Mouse (Mus musculus) stomach, embryonic 14.5 days (tissue): ENCODE measurements around the gene H2-T24. TPM values are rescaled to one million over a fixed set of nuclear protein-coding genes. Genes with fewer than 3 reads are reported as not detected.

Experiments used
- ATAC-seq: fragments of 200-750 bp; cut with Nextera tagmentation; 2 replicates; pipeline ENCODE4 v1.8.0; 2017; ENCODE audit warnings: low read depth, moderate TSS enrichment; ENCODE audit not compliant: insufficient number of reproducible peaks, insufficient read depth, low FRiP score
- H3K27ac ChIP-seq: fragments of 300-500 bp; sonication (generic); 2 replicates; pipeline ENCODE4 v1.5.1; 2014; ENCODE audit warnings: mild to moderate bottlenecking, low read length, moderate library complexity, mixed read lengths
- H3K27me3 ChIP-seq: fragments of 300-500 bp; sonication (generic); 2 replicates; pipeline ENCODE4 v1.6.1; 2014; ENCODE audit warnings: low read length, control low read depth, mixed read lengths; ENCODE audit not compliant: control insufficient read depth, insufficient read depth
- H3K36me3 ChIP-seq: fragments of 300-500 bp; sonication (generic); 2 replicates; pipeline ENCODE4 v1.6.1; 2014; ENCODE audit warnings: mild to moderate bottlenecking, control low read depth, low read length, moderate library complexity, mixed read lengths; ENCODE audit not compliant: control insufficient read depth, insufficient read depth
- H3K4me1 ChIP-seq: fragments of 300-500 bp; sonication (generic); 2 replicates; pipeline ENCODE4 v1.6.1; 2014; ENCODE audit warnings: low read length, control low read depth, mixed read lengths; ENCODE audit not compliant: control insufficient read depth, insufficient read depth
- H3K4me2 ChIP-seq: fragments of 300-500 bp; sonication (generic); replicated peaks from 2 replicates; pipeline ENCODE4 v1.6.1; 2014; ENCODE audit warnings: low read depth, low read length, control low read depth
- H3K4me3 ChIP-seq: fragments of 300-500 bp; sonication (generic); 2 replicates; pipeline ENCODE4 v1.5.1; 2014; ENCODE audit warnings: low read depth, low read length, control low read depth
- H3K9ac ChIP-seq: fragments of 300-500 bp; sonication (generic); replicated peaks from 2 replicates; pipeline ENCODE4 v1.6.1; 2014; ENCODE audit warnings: low read depth, mild to moderate bottlenecking, control low read depth, low read length, moderate library complexity, mixed read lengths
- H3K9me3 ChIP-seq: fragments of 300-500 bp; sonication (generic); 2 replicates; pipeline ENCODE4 v1.6.1; 2016; ENCODE audit warnings: low read depth, low read length, control low read depth; ENCODE audit not compliant: control insufficient read depth
- WGBS: fragments of 180-500 bp; shearing (Covaris S2); extraction: QIAGEN DNeasy Blood & Tissue Kit; methylation state at CpG from one replicate; pipeline ENCODE4 v1.1.7; 2014; 5-methylcytosine and 5-hydroxymethylcytosine counted together
- polyA plus RNA-seq: library from polyadenylated mRNA; unstranded; fragments of >200 nt; fragmentation: Nextera tagmentation; extraction: Ambion mirVana; gene quantifications from 2 replicates; pipeline ENCODE4 v1.2.1, GENCODE M21; 2014

Gene H2-T24
- polyA plus RNA-seq, 1 experiment from 2014 or later, result 5.3 TPM

- Histone ChIP-seq H3K4me3 (no peak overlapping the region), H3K36me3 (no peaks in the 10 kb centered on the region), H3K4me1 (peaks cover 6% of the 10 kb centered on the region; the same call in 1 of the 2 replicates), H3K9ac (no peak overlapping the region), H3K4me2 (no peak overlapping the region), H3K27me3 (no peaks in the 10 kb centered on the region), H3K9me3 (no peaks in the 10 kb centered on the region), H3K27ac (no peak overlapping the region)
- WGBS, result 86% methylated on average over 7 of the region's 7 CpGs
- ATAC-seq, result no peak
Measured at GRCm38 (mm10) chr17:36028879-36029619, 8.7 kb upstream of the H2-T24 start.

GRCm38 (mm10) chr17:36027663-36028062 lies 7.3 kb upstream of the H2-T24 start:
- WGBS, result 84% methylated on average over 4 of the region's 4 CpGs
- H3K27ac ChIP-seq, result no peak overlapping the region

GRCm38 (mm10) chr17:36025901-36026300 lies 5.5 kb upstream of the H2-T24 start:
- H3K9me3 ChIP-seq, result no peaks in the 10 kb centered on the region
- H3K27me3 ChIP-seq, result no peaks in the 10 kb centered on the region
- no peak overlapping the region for H3K4me2 ChIP-seq
- no peak overlapping the region for H3K4me3 ChIP-seq
- 45% methylated on average over 4 of the region's 4 CpGs for WGBS
- H3K27ac ChIP-seq, result no peak overlapping the region
- H3K4me1 ChIP-seq, result peaks cover 6% of the 10 kb centered on the region; the same call in 1 of the 2 replicates
- ATAC-seq, result no peak
- H3K36me3 ChIP-seq, result no peaks in the 10 kb centered on the region
- no peak overlapping the region for H3K9ac ChIP-seq

More at GRCm38 (mm10) chr17:36027663-36028062, 7.3 kb upstream of the H2-T24 start:
- no peak for ATAC-seq
- no peak overlapping the region for H3K4me2 ChIP-seq
- peaks cover 6% of the 10 kb centered on the region; the same call in 1 of the 2 replicates for H3K4me1 ChIP-seq
- H3K9me3 ChIP-seq, result no peaks in the 10 kb centered on the region
- H3K9ac ChIP-seq, result no peak overlapping the region
- no peaks in the 10 kb centered on the region for H3K36me3 ChIP-seq
- H3K27me3 ChIP-seq, result no peaks in the 10 kb centered on the region
- no peak overlapping the region for H3K4me3 ChIP-seq

GRCm38 (mm10) chr17:36025197-36025596 lies 4.8 kb upstream of the H2-T24 start:
- Histone ChIP-seq H3K36me3 (no peaks in the 10 kb centered on the region), H3K27me3 (no peaks in the 10 kb centered on the region), H3K4me2 (no peak overlapping the region), H3K4me1 (peaks cover 6% of the 10 kb centered on the region; the same call in 1 of the 2 replicates), H3K4me3 (no peak overlapping the region), H3K9ac (no peak overlapping the region), H3K9me3 (no peaks in the 10 kb centered on the region), H3K27ac (no peak overlapping the region)
- WGBS, result 62% methylated on average over 5 of the region's 5 CpGs
- ATAC-seq, result no peak

- H3K9me3 ChIP-seq, result no peaks in the 10 kb centered on the region
- H3K4me3 ChIP-seq, result no peak overlapping the region
- H3K4me1 ChIP-seq, result peaks cover 6% of the 10 kb centered on the region; the same call in 1 of the 2 replicates
- no peaks in the 10 kb centered on the region for H3K36me3 ChIP-seq
- ATAC-seq, result no peak
- WGBS, result 51% methylated on average over 9 of the region's 9 CpGs
- H3K4me2 ChIP-seq, result no peak overlapping the region
- no peak overlapping the region for H3K9ac ChIP-seq
- H3K27ac ChIP-seq, result peak overlapping the region; percentile 7; the same call in 1 of the 2 replicates
- H3K27me3 ChIP-seq, result no peaks in the 10 kb centered on the region
Measured at GRCm38 (mm10) chr17:36023710-36024654, 3.6 kb upstream of the H2-T24 start.

GRCm38 (mm10) chr17:36022922-36023321 lies 2.6 kb upstream of the H2-T24 start:
- Histone ChIP-seq H3K36me3 (no peaks in the 10 kb centered on the region), H3K4me1 (peaks cover 6% of the 10 kb centered on the region; the same call in 1 of the 2 replicates), H3K27ac (no peak overlapping the region), H3K9me3 (no peaks in the 10 kb centered on the region), H3K27me3 (no peaks in the 10 kb centered on the region), H3K4me2 (no peak overlapping the region), H3K9ac (no peak overlapping the region), H3K4me3 (no peak overlapping the region)
- no peak for ATAC-seq
- WGBS, result 90% methylated on average over 6 of the region's 6 CpGs

GRCm38 (mm10) chr17:36022098-36022497 lies 1.7 kb upstream of the H2-T24 start:
- Histone ChIP-seq H3K9me3 (no peaks in the 10 kb centered on the region), H3K36me3 (no peaks in the 10 kb centered on the region), H3K4me3 (no peak overlapping the region), H3K27me3 (no peaks in the 10 kb centered on the region), H3K9ac (no peak overlapping the region), H3K4me1 (peaks cover 6% of the 10 kb centered on the region; the same call in 1 of the 2 replicates), H3K4me2 (no peak overlapping the region), H3K27ac (no peak overlapping the region)
- no peak for ATAC-seq
- WGBS, result 94% methylated on average over 9 of the region's 9 CpGs

GRCm38 (mm10) chr17:36021309-36021708 lies 949 bp upstream of the H2-T24 start:
- 88% methylated on average over 1 of the region's 1 CpGs for WGBS
- H3K27me3 ChIP-seq, result no peaks in the 10 kb centered on the region
- H3K9me3 ChIP-seq, result no peaks in the 10 kb centered on the region
- ATAC-seq, result no peak
- H3K4me1 ChIP-seq, result peaks cover 6% of the 10 kb centered on the region; the same call in 1 of the 2 replicates
- H3K9ac ChIP-seq, result no peak overlapping the region
- H3K4me3 ChIP-seq, result no peak overlapping the region
- no peak overlapping the region for H3K27ac ChIP-seq
- H3K4me2 ChIP-seq, result no peak overlapping the region; the same call in 1 of the 2 replicates
- no peaks in the 10 kb centered on the region for H3K36me3 ChIP-seq
